ENCODE assay signal across 29 mouse cellular contexts in genomic region chr12:37119246-37119645, GRCm38 (mm10). TPM values are rescaled to one million over a fixed set of nuclear protein-coding genes. Genes with fewer than 3 reads are reported as not detected.
"Had no signal": no experiment of that assay in that cellular context is flagged by ENCODE, and none has a peak within 500 bp of the region (broad histone marks: within the 10 kb centered on the region; RNA-seq: fewer than 3 reads in every experiment).

No protein-coding gene starts in this region.

- H3K27me3 ChIP-seq: limb, embryonic 13.5 days; liver, embryonic 12.5 days; liver, embryonic 15.5 days; lung, embryonic 15.5 days; megakaryocyte, embryonic 14.5 days; midbrain, embryonic 13.5 days had no signal

- ATAC-seq: liver, embryonic 12.5 days; midbrain, embryonic 13.5 days; midbrain, embryonic 16.5 days had no signal

- H3K9me3 ChIP-seq: limb, embryonic 10.5 days; limb, embryonic 13.5 days; liver, embryonic 12.5 days; liver, embryonic 15.5 days; lung, embryonic 15.5 days; megakaryocyte, embryonic 14.5 days; midbrain, embryonic 10.5 days; midbrain, embryonic 13.5 days; neural tube, embryonic 13.5 days had no signal

- H3K4me1 ChIP-seq: liver, embryonic 12.5 days; liver, embryonic 15.5 days; megakaryocyte, embryonic 14.5 days; midbrain, embryonic 10.5 days; midbrain, embryonic 13.5 days; neural tube, embryonic 13.5 days had no signal

- DNase-seq: kidney, adult 2 months; kidney, postnatal 25 days; layer of hippocampus, adult 9-11 months; liver; lung, adult 18-20 months; lung, postnatal 10 days; lung, postnatal 36 days; right cerebral cortex, adult 18-20 months; right cerebral cortex, postnatal 14 days; right cerebral cortex, postnatal 4 days; thymus, adult 2 months; thymus, postnatal 25 days had no signal

- H3K4me3 ChIP-seq: layer of hippocampus, adult 2 months; limb, embryonic 10.5 days; limb, embryonic 13.5 days; liver, embryonic 12.5 days; liver, embryonic 15.5 days; lung, embryonic 15.5 days; megakaryocyte, embryonic 14.5 days; midbrain, embryonic 10.5 days; midbrain, embryonic 13.5 days; myocyte; neural tube, embryonic 13.5 days had no signal

- H3K36me3 ChIP-seq: limb, embryonic 10.5 days; limb, embryonic 13.5 days; liver, embryonic 12.5 days; liver, embryonic 15.5 days; lung, embryonic 15.5 days; midbrain, embryonic 10.5 days; midbrain, embryonic 13.5 days; neural tube, embryonic 13.5 days had no signal

- H3K27ac ChIP-seq: layer of hippocampus, adult 2 months; limb, embryonic 10.5 days; limb, embryonic 13.5 days; liver, embryonic 12.5 days; liver, embryonic 15.5 days; lung, embryonic 15.5 days; midbrain, embryonic 10.5 days; midbrain, embryonic 13.5 days; neural tube, embryonic 13.5 days; stomach, postnatal 0 days had no signal

- H3K9ac ChIP-seq: limb, embryonic 13.5 days; liver, embryonic 12.5 days; liver, embryonic 15.5 days; lung, embryonic 15.5 days; midbrain, embryonic 13.5 days; neural tube, embryonic 13.5 days had no signal

- H3K4me2 ChIP-seq: limb, embryonic 13.5 days; liver, embryonic 12.5 days; liver, embryonic 15.5 days; lung, embryonic 15.5 days; midbrain, embryonic 13.5 days; neural tube, embryonic 13.5 days had no signal

RNA-seq across cellular contexts. Expression of gene Meox2, which starts 10.9 kb away (rescaled TPM):
- total RNA-seq: layer of hippocampus, adult 2 months; layer of hippocampus, postnatal 25 days; left cerebral cortex, adult 18-20 months; monocyte, adult 5-6 weeks; neutrophil, adult 5-6 weeks had no signal
